Mouse (Mus musculus) kidney, postnatal 14 days (tissue): ENCODE measurements around the gene Epx.
"Not testable (repeated sequence)": the region's sequence is repeated elsewhere in the genome, so short reads cannot be mapped to it uniquely, and the experiment has no call there.

Source experiments
- DNase-seq: peaks from one replicate; pipeline ENCODE4 v3.0.0; 2022; ENCODE audit warnings: mixed read lengths

Epx gene

DNA sequence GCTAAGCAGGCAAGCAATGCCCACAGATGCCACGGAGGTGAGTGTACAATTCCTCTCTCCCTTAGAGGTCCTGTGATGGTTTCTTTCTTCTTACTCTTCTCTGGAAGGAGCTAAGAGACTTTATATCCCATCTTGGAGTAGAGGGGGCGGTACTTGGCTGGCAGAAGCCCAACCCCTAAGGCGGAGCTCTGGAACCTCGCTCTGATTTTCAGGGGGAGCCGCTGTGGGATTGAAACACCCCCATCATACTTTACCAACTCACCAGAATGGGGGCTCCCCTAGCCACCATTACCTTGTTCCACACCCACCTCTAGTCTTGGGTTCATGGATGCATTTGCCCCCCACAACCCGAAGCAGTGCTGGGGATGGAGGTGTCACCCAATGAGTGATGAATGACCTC is at the start of gene Epx:
Gene Epx (minus strand): TSS at position 101 of the 400 bp plus-strand sequence.
- DNase-seq, result no peak

DNA sequence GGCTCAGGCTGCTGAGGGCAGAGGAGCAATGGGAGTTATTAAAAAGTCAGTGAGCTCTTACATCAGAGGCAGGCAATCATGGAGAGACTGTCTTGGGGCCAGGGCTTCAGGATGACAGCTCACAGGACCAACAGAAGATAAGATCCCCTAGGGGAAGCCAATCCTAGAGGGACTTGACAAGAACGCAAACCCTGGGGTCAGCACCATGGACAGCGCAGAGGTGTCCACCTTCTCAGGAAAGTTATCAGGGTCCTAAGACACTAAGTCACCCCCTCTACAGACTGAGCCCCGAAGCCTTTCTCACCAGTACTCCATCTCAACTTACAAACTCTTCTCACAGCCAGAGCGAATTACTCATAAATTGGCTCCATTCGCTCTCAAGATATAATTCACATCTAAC is 45.6 kb upstream of the Epx start, which contains the start of gene Olfr464:
Gene Olfr464 (minus strand): TSS at position 2 of the 400 bp plus-strand sequence.
- peak; percentile 17 for DNase-seq

DNA sequence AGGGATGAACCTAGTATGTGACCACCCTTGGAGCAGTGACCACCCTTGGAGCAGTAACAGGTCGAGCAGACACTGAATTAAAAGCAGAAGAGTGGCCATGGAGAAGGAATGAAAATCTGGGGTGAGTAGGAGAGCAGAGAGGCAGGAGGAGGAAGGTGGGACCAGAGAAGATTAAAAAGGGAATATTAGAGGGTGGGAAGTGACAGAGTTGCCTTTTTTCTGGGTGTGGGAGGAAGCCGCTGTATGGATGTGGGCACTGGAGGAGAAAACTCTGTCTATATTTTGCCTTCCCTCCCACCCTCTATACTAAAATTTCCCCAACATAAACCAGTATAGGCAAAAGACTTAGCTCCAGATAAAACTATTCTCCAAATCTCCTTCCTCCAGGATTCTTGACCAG is 45.0 kb upstream of the Epx start:
- no peak for DNase-seq

DNA sequence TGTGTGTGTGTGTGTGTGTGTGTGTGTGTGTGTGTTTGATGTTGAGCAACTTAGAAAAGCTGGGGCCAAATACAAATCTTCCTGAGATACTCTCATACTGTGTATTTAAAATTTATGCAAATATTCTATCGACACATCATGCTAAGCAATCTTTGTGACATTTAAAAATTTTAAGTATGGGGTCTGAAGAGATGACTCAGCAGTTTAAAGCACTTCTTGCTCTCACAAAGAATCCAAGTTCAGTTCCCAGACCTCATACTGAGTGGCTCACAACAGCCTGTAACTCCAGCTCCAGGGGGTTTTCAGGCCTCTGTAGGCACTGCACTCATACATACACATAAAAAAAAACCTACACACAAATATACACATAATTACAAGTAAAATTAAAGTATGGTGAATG is 40.7 kb upstream of the Epx start:
- DNase-seq, result no peak

DNA sequence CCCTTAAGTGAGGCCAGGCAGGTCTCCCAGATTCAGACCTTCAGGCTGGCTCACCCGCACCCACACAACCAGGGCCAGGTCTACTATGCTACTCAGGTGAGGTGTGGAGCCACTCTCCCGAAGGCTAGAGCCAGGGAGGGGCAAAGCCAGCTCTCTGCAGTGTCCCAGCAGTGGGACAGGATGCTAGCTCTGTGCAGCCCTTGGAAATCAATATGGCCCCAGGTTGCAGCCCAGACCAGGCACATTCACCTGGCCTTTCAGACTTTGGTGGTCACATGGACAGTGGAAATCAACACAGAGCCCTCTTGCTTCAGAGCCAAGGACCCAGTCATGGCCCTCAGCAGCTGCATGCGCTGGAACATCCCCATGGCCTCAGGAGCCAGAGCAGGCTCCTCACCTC is 29.0 kb upstream of the Epx start:
- no peak for DNase-seq

DNA sequence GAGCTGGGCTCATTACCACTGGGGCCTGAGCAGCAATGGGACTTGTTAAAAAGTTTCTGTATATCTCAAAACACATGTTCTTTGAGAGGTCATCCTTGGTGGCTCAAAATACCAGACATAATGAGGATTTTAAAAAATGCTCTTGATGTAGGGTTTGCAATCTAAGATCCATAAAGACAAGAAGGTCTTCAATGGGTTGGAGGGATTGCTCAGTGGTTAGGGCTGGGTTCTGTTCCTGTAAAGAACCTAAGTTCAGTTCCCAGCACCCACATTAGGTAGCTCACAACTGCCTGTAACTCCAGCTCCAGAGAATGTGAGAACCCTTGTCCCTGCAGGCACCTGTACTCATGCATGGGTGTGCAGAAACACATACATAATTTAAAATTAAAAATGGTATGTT is 22.0 kb upstream of the Epx start, which contains the start of gene Olfr463:
Gene Olfr463 (minus strand): TSS at position 101 of the 400 bp plus-strand sequence.
- DNase-seq, result no peak

DNA sequence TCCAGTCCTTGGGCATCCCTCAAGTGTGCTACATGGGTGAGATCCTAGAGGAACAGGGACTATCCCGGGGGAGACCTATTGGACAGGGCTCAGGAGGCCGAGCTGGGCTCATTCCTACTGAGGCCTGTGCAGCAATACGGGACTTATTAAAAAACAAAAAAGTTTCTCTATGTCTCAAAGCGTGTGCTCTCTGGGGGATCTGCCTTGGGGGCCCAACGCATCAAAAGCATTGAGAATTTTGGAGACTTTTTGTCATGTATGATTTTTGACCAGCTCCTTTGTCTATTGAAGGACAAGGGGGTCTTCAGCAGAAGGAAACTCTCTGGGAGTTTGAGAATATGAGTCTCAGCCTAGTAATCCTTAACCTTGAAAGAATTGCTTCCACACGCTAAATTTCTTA is 16.8 kb upstream of the Epx start, which contains the start of gene Olfr462:
Gene Olfr462 (minus strand): TSS at position 101 of the 400 bp plus-strand sequence.
- DNase-seq, result no peak

DNA sequence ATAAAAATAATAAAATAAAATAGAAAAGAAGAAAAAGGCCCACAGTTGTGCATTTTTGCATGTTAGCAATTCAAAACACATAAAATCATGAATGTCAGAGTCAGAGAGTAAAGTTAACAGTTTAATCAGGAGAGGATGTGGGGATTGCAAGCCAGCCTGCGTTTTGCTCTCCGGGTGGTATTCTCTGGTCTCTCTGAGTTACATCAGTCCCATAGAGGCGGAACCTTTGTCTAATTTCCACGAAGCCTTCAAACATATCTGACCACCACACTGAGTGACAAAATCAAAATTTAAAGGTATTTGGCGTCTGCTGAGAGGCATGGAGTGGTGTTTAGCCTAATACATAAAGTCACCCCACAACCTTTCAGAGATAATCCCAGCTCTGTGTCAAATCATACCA is 9.5 kb upstream of the Epx start:
- DNase-seq, result no peak

DNA sequence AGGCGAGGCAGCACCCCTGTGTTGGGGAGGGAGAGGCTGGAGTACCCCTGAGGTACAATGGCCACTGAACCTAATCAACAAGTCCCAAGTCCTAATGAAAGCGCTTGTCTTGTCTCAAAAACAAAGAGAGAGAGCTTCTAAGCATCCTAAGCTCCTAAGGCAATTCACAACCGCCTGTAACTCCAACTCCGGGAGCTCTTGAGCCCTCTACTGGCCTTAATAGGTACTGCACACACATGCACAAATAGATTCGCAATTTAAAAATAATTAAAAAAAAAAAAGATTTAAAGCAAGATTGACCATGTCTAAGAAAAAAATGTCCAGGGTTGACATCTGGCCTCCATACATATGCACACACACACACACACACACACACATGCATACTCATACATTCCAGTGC is 8.2 kb upstream of the Epx start:
- no peak for DNase-seq

DNA sequence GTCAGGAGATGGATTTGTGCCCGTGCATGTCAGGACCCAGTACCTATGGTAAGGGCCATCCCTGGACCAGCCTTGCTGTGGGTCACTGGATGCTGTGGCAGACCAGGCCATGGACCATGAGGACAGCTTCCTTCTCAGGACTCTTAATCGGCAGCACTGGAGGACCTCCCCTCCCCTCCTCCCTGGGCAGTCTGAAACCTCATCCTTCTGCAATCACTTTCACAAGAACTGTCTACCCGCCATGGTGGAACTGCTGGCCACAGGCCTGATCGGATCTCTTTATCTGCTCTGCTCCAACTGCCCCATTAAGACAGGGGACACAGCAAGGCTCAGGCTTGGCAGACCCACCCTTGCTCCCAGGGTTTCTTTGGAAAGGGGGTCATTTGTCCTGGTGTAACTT is 6.4 kb upstream of the Epx start:
- no peak for DNase-seq

DNA sequence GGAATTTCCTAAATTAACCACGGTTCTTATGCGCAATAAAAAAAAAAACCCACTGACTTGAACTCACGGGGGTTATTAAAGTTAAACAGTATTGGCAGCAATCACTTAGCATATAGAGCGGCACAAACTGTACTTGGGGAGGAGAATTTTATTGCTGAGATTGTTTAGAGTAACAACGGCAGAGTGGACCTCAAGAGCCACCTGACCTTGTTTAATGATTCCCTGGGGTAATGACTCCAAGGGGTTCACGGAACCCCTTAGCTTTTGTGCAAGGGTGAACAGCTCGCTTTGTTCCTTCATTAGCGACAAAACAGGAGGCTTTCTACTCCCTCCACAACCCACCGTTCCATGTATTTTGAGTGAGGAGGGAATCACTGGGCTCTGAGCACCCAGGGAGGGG is 4.5 kb upstream of the Epx start:
- no peak for DNase-seq

DNA sequence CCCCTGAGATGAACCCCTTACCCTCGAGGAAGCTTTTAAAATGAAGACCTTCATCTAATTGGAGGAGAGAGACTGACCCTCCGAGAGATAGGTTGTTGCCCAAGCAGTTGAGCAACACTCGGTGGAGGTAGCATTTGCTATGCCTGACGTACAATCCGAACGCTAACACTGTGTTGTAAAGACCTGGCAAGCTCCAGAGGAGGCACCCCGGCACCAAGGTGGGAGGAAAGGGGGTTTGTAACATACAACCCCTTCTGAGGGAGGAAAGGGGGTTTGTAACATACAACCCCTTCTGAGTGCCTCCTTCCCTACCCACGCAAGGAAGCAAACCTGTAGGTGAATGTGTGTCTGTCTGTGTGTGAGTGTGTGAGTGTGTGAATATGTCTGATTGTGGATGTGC is 3.6 kb downstream of the Epx start:
- no peak for DNase-seq

DNA sequence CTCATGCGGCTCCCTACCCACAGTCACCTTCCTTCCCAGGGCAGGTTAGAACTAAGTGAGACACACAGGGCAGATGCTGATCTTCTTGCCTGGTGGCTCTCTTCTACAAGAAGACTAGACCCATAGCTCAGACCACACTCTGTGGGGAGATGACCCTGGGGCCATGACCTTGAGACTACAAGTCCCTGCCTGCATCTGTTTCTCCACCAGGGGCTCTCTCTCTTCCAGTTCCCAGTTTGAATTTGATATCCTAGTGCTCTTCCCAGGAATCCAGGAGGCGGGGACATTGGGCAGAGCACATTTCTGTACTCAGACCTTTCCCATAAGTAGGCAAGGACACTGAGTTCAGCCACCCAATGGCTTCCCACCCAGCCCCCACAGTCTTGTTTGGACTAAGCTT is 5.2 kb downstream of the Epx start:
- no peak for DNase-seq

DNA sequence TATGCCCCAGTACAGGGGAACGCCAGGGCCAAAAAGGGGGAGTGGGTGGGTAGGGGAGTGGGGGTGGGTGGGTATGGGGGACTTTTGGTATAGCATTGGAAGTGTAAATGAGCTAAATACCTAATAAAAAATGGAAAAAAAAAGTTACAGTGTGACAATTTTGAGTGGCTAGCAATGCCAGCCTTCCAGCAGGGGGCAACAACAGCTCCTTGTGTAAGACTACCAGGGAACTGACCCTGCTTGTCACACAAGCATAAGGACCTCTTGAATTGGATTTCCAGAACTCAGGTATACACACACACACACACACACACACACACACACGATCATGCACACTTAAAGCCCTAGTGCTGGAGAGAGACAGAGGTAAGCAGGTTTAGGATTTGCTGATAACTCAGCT is 8.4 kb downstream of the Epx start:
- not testable (repeated sequence) for DNase-seq

DNA sequence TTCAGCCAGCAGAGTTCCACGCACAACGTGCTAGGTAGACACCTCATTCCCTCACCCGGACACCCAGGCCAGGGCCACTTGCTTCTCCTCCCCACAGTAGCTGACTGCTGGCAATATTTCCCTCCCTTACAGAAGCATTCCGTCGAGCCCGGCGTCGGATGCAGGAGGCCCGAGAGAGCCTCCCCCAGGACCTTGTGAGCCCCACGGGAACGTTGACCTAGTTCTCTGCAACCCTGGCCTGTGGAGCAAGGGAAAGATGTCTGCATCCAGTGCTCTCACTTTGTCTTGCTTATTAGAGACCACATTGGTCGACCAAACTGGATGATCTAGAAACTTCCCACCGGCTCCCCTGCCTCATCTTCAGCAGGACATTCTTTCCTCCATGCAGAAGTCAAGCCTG is 12.5 kb downstream of the Epx start:
- DNase-seq, result no peak

DNA sequence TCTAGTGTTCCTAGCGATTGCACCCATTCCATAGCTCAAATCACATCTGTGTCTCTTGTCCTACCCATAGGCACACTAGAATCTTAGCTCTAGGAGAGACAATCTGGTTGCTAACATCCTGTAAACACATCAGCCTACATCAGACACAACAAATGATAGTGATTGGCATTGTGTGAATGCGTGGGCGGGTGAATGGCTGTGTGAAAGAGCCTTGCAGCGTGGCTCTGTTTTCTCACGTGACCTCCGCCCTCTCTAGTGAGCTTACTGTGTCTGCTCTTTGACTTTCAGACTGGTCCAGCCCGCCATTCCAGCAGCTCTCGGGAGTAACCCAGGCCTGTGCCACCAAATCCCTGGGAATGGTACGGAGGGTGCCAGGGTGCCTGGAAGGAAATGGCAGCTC is 14.9 kb downstream of the Epx start:
- DNase-seq, result no peak

DNA sequence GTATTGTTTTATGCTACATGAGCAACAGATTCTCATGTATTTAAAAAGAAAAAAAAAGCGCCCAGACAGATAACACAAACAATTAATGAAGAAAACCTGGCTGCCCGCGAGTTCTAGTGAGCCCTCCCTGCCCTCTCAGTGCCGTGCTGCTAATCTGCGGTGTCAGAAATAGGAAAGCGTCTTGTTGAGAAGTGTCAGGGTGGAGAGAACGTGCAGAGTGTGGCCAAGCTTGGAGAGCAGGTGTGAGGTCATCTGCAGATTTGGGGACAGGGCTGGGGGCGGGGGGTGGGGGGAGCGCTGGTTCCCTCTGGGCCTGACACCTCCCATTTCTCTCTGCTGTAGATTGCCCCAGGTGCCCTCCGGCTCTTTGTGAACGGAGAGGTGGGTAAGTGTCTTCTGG is 16.1 kb downstream of the Epx start:
- no peak for DNase-seq

DNA sequence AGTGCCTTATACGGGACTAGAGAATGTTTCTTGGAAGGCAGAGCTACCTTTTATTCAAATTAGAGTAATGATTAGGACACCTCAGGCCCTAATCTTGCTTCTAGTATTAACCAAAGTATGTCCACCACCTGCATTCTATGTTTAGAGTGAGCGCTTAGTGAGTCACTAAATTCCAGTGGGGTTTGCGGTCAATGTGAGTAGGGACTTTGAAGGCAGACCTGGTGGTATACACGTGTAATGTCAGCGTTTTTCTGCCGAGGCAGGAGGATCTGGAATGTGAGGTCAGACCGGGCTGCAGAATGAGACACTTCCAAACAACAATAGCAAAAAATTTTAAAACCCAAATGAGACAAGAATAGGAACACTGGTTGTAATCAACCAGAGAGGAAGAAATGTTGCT is 20.8 kb downstream of the Epx start:
- no peak for DNase-seq

DNA sequence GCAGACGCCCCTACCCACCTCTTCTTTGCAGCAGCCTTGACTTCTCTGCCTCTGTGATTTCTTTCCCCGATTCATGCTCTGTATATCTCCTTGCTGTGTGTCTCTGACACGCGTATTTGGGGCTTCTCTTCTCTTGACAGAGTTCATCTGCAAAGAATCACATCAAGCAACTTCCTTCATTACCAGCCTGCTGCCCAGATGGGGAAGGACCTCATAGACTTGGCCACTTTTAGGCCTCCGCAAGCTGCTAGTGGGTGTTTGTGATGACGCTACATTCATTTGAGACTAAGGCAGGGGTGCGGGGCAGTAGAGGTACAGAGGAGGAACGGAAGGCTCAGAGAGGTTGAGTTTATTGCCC is 21.8 kb downstream of the Epx start:
- no peak for DNase-seq

DNA sequence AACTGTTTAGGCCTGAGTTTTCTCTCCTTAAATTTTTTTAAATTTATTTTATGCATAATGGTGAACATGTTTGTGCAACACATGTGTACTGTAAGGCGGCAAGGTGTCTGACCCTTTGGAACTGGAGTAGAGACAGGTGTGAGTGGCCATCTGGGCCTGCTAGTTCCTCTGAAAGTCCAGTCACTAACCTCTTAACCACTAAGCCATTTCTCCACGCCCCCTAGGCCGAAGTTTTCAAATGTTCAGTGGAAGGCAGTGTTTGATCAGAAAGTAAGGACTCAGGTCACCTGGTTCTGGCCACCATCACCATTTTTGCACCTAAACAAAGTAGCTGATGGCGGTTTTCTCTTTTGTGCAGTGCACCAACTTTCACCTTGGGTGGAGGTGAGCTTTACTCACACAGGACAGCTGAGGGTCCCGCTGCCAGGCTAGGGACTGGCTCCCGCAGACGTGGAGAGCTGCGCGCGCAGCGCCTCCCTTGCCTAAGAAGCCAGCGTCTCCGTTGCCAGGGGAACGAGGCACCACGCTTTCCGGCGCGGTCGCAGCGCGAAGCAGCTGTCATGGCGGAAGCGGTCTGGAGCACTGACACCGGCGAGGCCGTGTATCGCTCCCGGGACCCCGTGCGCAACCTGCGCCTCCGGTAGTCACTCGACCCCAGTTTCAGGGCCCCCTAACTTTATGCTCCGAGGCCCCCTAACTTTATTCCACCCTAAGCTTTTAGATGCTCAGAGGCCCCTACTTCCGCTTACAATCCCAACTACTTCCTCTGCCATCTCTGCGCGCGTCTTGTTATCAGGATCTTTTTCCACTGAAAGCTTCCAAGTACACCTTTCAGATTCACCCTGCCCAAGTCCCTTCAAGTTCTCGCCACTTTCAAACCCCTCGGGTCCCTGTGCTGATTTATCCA is 22.4 kb downstream of the Epx start, which contains the start of gene Mks1:
Gene Mks1 (plus strand): TSS at position 526 of the 907 bp plus-strand sequence.
- DNase-seq, result peak; percentile 95

DNA sequence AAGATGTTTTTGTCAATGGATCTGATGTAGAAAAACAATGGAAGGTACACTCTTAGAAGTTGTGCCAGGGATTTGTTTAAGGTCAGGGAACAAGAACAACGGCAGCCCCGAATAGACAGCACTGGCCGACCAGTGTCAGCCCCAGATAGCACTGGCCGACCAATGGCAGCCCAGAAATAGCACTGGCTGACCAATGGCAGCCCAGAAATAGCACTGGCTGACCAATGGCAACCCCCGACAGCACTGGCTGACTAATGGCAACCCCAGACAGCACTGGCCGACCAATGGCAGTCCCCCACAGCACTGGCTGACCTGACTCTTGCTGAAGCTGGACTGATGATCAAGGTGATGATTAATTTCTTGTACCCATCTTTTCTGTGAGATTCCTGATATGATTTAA is 27.5 kb downstream of the Epx start:
- no peak for DNase-seq

DNA sequence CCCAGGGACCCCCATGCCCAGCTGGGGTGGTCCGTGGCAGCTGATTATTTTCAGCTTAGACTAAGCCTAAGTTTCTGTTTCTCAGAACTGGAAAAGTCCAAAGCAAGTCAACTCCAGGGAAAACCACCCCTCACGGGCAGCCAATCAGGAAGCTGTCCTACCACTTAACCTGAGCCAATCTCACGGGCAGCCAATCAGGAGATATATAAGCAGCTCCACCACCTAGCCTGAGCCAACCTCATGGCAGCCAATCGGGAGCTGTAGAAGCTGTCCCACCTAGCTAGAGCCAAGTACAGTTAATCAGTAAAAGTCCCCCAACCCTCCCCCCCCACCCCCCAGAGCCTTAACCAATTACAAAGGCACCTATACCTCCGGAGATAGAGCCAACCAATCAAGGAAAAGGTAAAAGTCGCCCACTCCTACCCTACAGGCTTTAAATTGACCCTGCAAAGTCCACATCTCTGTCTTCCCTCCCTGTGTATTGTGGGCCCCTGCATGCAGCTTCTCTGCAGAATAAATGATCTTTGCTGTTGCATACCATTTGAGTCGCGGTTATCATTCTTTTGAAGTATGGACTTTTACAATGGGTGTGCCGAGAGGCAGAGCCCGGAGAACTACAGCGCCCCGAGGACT is 28.3 kb downstream of the Epx start:
- DNase-seq, result no peak

DNA sequence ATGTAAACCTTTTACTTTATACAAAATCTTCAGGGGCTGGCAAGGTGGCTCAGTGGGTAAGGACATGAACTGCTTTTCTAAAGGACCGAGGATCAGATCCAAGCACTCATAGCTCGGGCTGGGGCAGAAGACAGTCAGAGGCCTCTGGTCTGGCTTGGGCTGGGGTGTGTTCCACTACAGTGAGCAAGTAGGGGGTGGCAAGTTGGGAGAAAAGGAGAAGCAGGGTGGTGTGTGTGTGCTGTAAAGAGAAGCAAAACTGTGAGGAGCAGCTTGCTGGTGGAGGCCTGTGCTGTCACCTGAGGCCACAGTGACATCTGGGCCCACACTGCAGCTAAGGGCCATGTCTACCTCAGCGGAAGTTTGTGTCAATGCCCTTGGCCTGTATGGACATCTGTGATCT is 33.9 kb downstream of the Epx start:
- DNase-seq, result no peak

DNA sequence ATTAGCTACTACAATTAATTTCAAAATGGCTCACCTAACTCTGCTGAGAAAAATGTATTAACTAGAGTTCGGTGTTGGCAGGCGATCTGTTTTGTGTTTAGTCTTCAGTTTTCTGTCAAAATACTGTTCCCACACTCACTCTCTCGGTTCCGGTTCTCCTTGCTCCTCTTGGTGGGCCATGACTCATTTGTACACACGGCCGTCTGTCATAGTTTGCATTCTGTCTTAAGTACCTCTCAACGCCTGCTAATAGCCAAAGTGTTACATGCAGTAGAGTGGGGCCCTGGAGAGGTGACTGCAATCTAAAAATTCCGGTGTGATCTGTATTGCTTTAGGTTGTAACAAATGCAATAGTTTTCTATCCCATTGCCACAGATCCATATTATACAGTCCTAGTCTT is 34.7 kb downstream of the Epx start:
- DNase-seq, result no peak
